Comparison of ENCODE assay signal across 16 mouse cellular contexts in genomic region chr1:61407201-61407600, GRCm38 (mm10).
A peak's percentile ranks its signal among the peaks of the same experiment; 100 is the strongest.
DNase-seq lines count a peak whose midpoint lies in the region; ATAC-seq lines count a peak whose summit lies in the region.
"Had no signal": no experiment of that assay in that cellular context is flagged by ENCODE, and none has a peak within 500 bp of the region (broad histone marks: within the 10 kb centered on the region; RNA-seq: fewer than 3 reads in every experiment).

No protein-coding gene starts in this region.

- no peaks in the 10 kb centered on the region for H3K27me3 ChIP-seq in hindbrain, embryonic 11.5 days (ENCODE audit: control insufficient read depth, insufficient read depth, low read length)
- no peaks in the 10 kb centered on the region for H3K27me3 ChIP-seq in hindbrain, embryonic 10.5 days (ENCODE audit: insufficient read depth, poor library complexity, severe bottlenecking)
- H3K27me3 ChIP-seq: stomach, embryonic 15.5 days had no signal

- H3K27ac ChIP-seq in hindbrain, embryonic 11.5 days (ENCODE audit: low read depth, low read length): no peak overlapping the region
- no peak overlapping the region for H3K27ac ChIP-seq in hindbrain, embryonic 10.5 days
- H3K27ac ChIP-seq: stomach, embryonic 15.5 days had no signal

- peak; percentile 27; the same call in 1 of the 2 replicates for ATAC-seq in hindbrain, embryonic 11.5 days (ENCODE audit: low FRiP score)
- ATAC-seq: inflammation-experienced regulatory T-cells, adult 6 months; liver, postnatal 0 days had no signal

- no peak overlapping the region for H3K4me3 ChIP-seq in hindbrain, embryonic 11.5 days (ENCODE audit: low read depth, low read length)
- H3K4me3 ChIP-seq in hindbrain, embryonic 10.5 days: no peak overlapping the region
- H3K4me3 ChIP-seq: stomach, embryonic 15.5 days had no signal

- no peak overlapping the region for H3K4me2 ChIP-seq in hindbrain, embryonic 11.5 days (replicated peaks; ENCODE audit: low read depth, low read length)
- H3K4me2 ChIP-seq: stomach, embryonic 15.5 days had no signal

- DNase-seq in hindbrain, embryonic 11.5 days (ENCODE audit: low spot score): no peak
- no peak for DNase-seq in hindbrain, embryonic 10.5 days (ENCODE audit: low spot score)
- peak; percentile 48 for DNase-seq in MN1 (ENCODE audit: low spot score)
- peak; percentile 17 for DNase-seq in embryo, embryonic 11.5 days (ENCODE audit: low read depth, low spot score)
- DNase-seq in mesoderm, embryonic 11.5 days (ENCODE audit: low read depth, low spot score): peak; percentile 16
- DNase-seq in left cerebral cortex, adult 9 months (ENCODE audit: low spot score in 2 of 2): no peak
- DNase-seq in gastrocnemius, adult 18-20 months (ENCODE audit: low spot score): no peak
- DNase-seq: adrenal gland, postnatal 10 days; cerebellum, adult 8-10 months; gastrocnemius, postnatal 10 days; liver, postnatal 0 days; lung, postnatal 36 days; midbrain, embryonic 14.5 days; spleen, adult 18-20 months had no signal

- no peaks in the 10 kb centered on the region for H3K9me3 ChIP-seq in hindbrain, embryonic 11.5 days (ENCODE audit: control insufficient read depth, low read length)
- no peaks in the 10 kb centered on the region for H3K9me3 ChIP-seq in hindbrain, embryonic 10.5 days
- H3K9me3 ChIP-seq: stomach, embryonic 15.5 days had no signal

- no peaks in the 10 kb centered on the region for H3K4me1 ChIP-seq in hindbrain, embryonic 11.5 days (replicated peaks; ENCODE audit: control insufficient read depth, insufficient read depth, low read length)
- H3K4me1 ChIP-seq in hindbrain, embryonic 10.5 days (replicated peaks): peaks cover 3% of the 10 kb centered on the region; the same call in 1 of the 2 replicates
- H3K4me1 ChIP-seq: stomach, embryonic 15.5 days had no signal

- no peak overlapping the region for H3K9ac ChIP-seq in hindbrain, embryonic 11.5 days (ENCODE audit: low read depth, low read length)
- H3K9ac ChIP-seq: liver, postnatal 0 days; stomach, embryonic 15.5 days had no signal

- no peaks in the 10 kb centered on the region for H3K36me3 ChIP-seq in hindbrain, embryonic 11.5 days (ENCODE audit: control insufficient read depth, insufficient read depth, low read length)
- H3K36me3 ChIP-seq in hindbrain, embryonic 10.5 days: no peaks in the 10 kb centered on the region
- H3K36me3 ChIP-seq: stomach, embryonic 15.5 days had no signal

- WGBS in hindbrain, embryonic 11.5 days: 43% methylated on average over 9 of the region's 9 CpGs
- WGBS in hindbrain, embryonic 10.5 days: 51% methylated on average over 9 of the region's 9 CpGs

Comparison
In these comparisons a context has a peak if more than half of its experiments do, and no peak if none do; other contexts are left out.
1. DNase-seq: peak in MN1 (single experiment), embryo, embryonic 11.5 days (single experiment) and mesoderm, embryonic 11.5 days (single experiment); none in hindbrain, embryonic 11.5 days (single experiment), hindbrain, embryonic 10.5 days (single experiment), left cerebral cortex, adult 9 months (0 of 2) and gastrocnemius, adult 18-20 months (single experiment).